Mouse (Mus musculus): ENCODE results near the gene Slc35g3.

GRCm38 (mm10) chr11:69784793-69785272 is 23.1 kb upstream of the Slc35g3 start:
- no peak for TF ChIP-seq MAFK (IDR thresholded peaks at IDR 0.05; ENCODE audit: insufficient read depth, low read depth, low read length)
- no peak for TF ChIP-seq HCFC1 (IDR thresholded peaks at IDR 0.05; ENCODE audit: borderline replicate concordance, insufficient read depth, low read length)
- TF ChIP-seq ZC3H11A (IDR thresholded peaks at IDR 0.05; ENCODE audit: borderline replicate concordance, low read depth, low read length), result no peak
- TF ChIP-seq CHD2 (IDR thresholded peaks at IDR 0.05; ENCODE audit: low read depth, low read length), result no peak
- no peak for TF ChIP-seq ZNF384 (IDR thresholded peaks at IDR 0.05; ENCODE audit: low read depth, low read length)

Data from ES-E14 (cell line).